Mouse (Mus musculus): ENCODE data around the gene Gprin3.

Gprin3 gene

DNA sequence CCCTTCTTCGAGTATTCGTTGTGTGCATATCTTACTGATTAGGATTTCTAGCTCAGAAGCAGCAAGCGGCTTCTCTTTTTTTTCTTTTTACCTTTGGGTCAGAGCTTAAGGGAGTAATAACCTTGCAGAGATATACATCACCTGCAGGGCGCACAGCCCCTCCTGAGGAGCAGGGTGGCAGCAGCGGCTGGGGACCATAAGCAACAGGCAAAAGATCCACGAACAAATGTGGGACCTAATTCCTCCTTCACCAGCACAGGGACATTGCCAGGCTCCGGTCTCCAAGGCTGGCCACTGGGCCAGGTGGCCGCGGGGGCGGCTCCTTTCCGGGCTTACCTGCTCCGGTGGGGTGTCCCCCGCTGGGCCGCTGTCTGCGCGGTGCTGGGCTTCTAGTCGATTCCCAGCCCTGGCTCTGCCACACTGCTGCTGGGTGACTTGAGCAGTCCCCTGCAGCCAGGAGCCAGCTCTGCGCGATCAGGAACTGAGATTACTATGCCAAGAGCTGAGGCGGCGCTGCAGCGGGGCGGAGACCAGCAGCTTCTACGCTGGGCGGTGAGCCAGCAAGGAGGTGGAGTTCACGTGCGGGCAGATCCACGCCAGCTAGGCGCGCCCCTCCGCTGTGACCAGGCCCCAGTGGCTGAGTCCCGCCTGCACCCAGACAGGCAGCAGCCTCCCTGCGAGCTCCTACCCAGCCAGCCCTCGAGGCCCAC, at the start of gene Gprin3:
Gene Gprin3, minus strand, starts transcription at position 471 of the 710 bp plus-strand sequence.
- in situ Hi-C loops (cut with MboI, MseI): no loop called here

- in situ Hi-C loops (cut with MboI, MseI): no loop called here
Measured at GRCm38 (mm10) chr6:59458861-59459260, 32.8 kb upstream of the Gprin3 start.

- in situ Hi-C loops (cut with MboI, MseI): no loop called here
Measured at GRCm38 (mm10) chr6:59456116-59456515, 30.0 kb upstream of the Gprin3 start.

DNA sequence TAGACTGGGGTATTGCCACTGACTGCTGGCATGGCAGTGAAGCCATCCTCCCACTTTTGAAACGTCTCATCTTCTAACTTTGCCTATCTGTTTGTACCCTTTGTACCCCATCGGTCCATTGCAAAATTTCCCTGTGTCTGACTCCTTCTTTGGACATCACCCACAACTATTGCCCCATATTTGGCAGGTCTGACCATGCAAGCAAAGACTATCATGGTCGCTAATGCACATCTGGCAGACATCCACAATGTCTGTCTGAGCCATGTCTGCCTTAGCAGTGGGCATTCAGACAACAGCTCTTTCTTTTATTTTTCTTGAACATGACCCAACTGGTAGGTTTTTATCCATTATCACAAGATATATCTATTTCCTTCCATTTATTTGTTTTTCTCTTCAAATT, 25.3 kb upstream of the Gprin3 start:
- in situ Hi-C loops (cut with MboI, MseI): no loop called here

GRCm38 (mm10) chr6:59445101-59445503, 19.0 kb upstream of the Gprin3 start:
- in situ Hi-C loops (cut with MboI, MseI): no loop called here

- in situ Hi-C loops (cut with MboI, MseI): no loop called here
Measured at GRCm38 (mm10) chr6:59435906-59436305, 9.8 kb upstream of the Gprin3 start.

GRCm38 (mm10) chr6:59433116-59433515, 7.0 kb upstream of the Gprin3 start:
- in situ Hi-C loops (cut with MboI, MseI): no loop called here

DNA sequence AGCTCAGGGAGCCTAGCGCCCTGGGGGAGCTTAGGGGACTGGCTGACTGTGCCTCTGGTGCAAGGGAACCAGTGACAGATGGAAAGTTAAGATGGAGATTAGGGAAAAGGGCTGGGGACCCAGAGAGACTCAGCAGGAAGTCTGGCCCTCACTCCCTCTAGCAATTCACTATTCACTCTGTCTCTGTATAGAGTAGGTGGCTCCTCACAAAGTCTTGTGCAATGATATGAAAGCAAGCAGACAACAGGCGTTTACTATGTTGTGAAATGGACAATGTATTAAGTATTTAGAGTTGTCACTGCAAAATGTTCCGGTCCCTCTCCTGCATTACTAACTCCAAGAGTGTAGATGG, 416 bp upstream of the Gprin3 start:
- in situ Hi-C loops (cut with MboI, MseI): no loop called here

DNA sequence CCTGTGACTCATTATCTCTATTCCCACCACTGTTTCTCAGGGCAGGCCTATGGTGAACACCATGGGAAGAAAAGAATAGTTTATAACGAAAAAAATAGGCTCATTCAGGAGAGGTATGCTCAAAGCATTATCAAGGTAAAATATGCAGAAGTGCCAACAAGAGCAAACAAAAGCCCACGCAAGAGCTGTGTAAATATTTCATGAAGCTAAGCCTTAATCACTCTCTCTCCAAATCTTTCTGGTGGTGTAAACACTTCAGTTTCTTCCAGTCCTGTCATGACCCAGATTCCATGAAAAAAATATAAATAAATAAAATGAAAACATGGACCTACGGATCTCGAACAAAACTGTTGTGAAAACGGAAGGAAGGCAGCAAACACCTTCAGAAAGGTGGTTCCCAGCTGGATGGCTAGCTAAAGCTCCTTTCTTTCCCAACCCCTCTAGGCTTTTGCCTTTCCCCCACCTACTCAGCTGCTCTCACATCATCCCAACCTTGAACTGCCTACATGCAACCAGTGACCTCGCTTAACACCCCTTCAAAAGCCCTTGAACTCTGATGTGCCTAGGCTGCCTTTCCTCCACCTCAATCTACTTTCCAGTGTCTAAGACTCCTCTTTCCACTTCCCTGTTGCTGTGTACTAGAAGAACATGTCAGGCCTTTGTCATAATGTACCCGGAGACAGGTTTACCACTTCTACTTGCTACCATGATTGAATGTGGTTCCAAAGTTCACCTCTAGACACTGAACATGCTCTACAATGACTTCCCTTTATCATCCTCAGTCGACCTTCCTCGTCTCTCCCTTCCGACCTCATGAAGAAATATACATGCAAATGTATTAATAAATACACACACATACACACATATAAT, 988 bp downstream of the Gprin3 start:
- in situ Hi-C loops (cut with MboI, MseI): no loop called here

DNA sequence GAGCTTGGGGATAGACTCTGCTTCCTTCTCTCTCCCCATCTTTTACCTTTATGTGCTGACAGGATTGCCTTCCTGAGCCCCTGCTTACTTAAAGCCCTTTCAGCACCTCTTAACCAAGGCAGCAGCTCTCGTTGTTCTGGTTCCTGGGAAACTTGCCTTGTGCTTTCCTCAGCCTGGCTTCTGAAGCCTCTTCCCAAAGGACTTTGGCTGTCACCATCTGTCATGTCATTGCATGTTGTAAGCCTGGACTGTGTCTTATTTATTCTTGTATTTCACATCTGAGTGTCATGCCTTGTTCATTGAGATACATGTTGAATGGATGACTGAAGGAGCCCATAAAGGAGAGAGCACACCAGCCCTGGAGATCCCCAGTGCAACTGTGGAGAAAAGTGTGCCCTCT, 2.3 kb downstream of the Gprin3 start:
- in situ Hi-C loops (cut with MboI, MseI): no loop called here

GRCm38 (mm10) chr6:59419264-59419663, 6.8 kb downstream of the Gprin3 start:
- in situ Hi-C loops (cut with MboI, MseI): loop anchor here (10.0 kb wide), 1 partner anchor 174 kb away; no protein-coding TSS in a partner anchor

GRCm38 (mm10) chr6:59418659-59419058, 7.4 kb downstream of the Gprin3 start:
- in situ Hi-C loops (cut with MboI, MseI): loop anchor here (10.0 kb wide), 1 partner anchor 174 kb away; no protein-coding TSS in a partner anchor

- in situ Hi-C loops (cut with MboI, MseI): loop anchor here (10.0 kb wide), 1 partner anchor 170 kb away; no protein-coding TSS in a partner anchor
Measured at GRCm38 (mm10) chr6:59414816-59415215, 11.3 kb downstream of the Gprin3 start.

- in situ Hi-C loops (cut with MboI, MseI): loop anchor here (10.0 kb wide), 1 partner anchor 168 kb away; no protein-coding TSS in a partner anchor
Measured at GRCm38 (mm10) chr6:59412417-59413346, 13.4 kb downstream of the Gprin3 start.

- in situ Hi-C loops (cut with MboI, MseI): no loop called here
Measured at GRCm38 (mm10) chr6:59409001-59409700, 16.9 kb downstream of the Gprin3 start.

DNA sequence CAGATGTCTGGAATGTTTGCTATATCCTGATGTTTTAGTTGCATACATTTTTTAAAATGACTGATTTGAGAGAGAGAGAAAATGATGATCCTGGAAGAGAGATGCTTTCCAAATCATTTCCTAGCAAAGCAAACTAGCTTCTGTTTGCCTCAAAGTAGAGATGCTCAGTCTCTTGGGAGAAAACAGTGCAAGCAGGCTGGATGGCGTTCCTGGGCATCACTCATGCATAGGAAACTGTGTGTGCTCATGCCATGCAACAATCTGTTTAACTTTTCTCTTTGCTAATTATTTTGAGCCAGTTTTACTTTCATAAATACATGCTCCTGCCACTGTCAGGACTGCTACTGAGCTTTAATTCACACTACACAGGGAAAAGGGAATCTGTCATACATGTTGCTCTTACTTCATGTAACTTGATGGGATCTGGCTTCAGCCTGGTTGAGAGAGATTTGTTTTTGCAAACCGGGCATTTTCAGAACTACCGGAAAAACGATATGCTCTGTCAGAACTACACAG, 18.6 kb downstream of the Gprin3 start:
- in situ Hi-C loops (cut with MboI, MseI): no loop called here

DNA sequence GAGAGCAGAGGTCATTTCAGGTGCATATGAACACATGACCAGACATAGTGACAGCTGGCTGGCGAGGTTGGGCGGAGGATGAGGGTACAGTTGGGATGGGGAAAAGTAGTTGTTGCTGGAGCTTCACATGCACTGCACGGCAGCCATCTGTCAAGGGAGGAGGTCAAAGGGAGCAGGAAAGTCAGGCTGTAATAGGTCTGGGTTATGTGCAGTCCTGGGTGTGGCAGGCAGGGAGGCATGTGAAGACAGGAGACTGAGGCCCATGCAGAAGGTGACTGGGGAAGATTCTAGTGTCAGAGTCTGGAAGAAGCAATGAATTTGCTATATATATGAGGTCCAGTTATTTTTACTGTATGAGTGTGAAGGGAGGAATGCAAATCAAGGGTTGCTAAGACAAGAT, 35.9 kb downstream of the Gprin3 start:
- in situ Hi-C loops (cut with MboI, MseI): no loop called here

GRCm38 (mm10) chr6:59365300-59365699, 60.8 kb downstream of the Gprin3 start:
- in situ Hi-C loops (cut with MboI, MseI): loop anchor here (10.0 kb wide), 1 partner anchor 640 kb away; no protein-coding TSS in a partner anchor

GRCm38 (mm10) chr6:59363282-59363681, 62.8 kb downstream of the Gprin3 start:
- in situ Hi-C loops (cut with MboI, MseI): loop anchor here (10.0 kb wide), 1 partner anchor 642 kb away; no protein-coding TSS in a partner anchor

GRCm38 (mm10) chr6:59354943-59355342, 71.2 kb downstream of the Gprin3 start:
- in situ Hi-C loops (cut with MboI, MseI): no loop called here
